Mouse (Mus musculus): ENCODE data around the gene Med4. TPM values are rescaled to one million over a fixed set of nuclear protein-coding genes. Genes with fewer than 3 reads are reported as not detected.
"Not testable (repeated sequence)": the region's sequence is repeated elsewhere in the genome, so short reads cannot be mapped to it uniquely, and the experiment has no call there.

The Med4 gene
- total RNA-seq, 1 experiment from 2014 or later = 74.9 TPM

- ATAC-seq (replicated peaks in 1 of 2; ENCODE audit: insufficient read depth in 1 of 2, low FRiP score in 2 of 2, low TSS enrichment in 1 of 2, low read depth in 1 of 2, poor library complexity in 2 of 2, severe bottlenecking in 2 of 2) = no peak
Measured at GRCm38 (mm10) chr14:73493356-73493755, 16.5 kb upstream of the Med4 start.

- peak; percentile 27 to 56; a peak in 2 of 4 replicates for ATAC-seq (replicated peaks in 1 of 2; ENCODE audit: insufficient read depth in 1 of 2, low FRiP score in 2 of 2, low TSS enrichment in 1 of 2, low read depth in 1 of 2, poor library complexity in 2 of 2, severe bottlenecking in 2 of 2)
Measured at GRCm38 (mm10) chr14:73494122-73494521, 15.7 kb upstream of the Med4 start.

- ATAC-seq (replicated peaks in 1 of 2; ENCODE audit: insufficient read depth in 1 of 2, low FRiP score in 2 of 2, low TSS enrichment in 1 of 2, low read depth in 1 of 2, poor library complexity in 2 of 2, severe bottlenecking in 2 of 2) = no peak
Measured at GRCm38 (mm10) chr14:73495753-73496152, 14.1 kb upstream of the Med4 start.

DNA sequence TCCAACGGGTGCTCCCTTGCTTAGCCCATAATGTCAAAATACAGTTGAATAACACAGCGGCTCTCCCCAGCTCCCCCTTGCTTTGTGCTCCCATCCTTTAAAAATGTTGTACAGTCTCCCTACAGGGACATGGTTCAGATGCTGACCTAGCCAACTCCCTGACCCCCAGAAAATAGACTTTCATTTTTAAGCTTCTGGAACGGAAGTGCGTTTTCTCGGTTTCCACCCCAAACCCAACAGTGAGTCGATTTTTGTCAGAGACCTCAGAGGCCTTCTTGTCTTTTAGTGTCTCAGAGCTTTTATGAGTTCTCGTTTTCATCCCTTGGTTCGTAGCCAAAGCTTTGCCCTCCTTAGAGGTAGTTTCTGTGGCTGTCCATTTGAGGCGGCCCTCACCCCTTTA, 8.5 kb upstream of the Med4 start:
- no peak for ATAC-seq (replicated peaks in 1 of 2; ENCODE audit: insufficient read depth in 1 of 2, low FRiP score in 2 of 2, low TSS enrichment in 1 of 2, low read depth in 1 of 2, poor library complexity in 2 of 2, severe bottlenecking in 2 of 2)

DNA sequence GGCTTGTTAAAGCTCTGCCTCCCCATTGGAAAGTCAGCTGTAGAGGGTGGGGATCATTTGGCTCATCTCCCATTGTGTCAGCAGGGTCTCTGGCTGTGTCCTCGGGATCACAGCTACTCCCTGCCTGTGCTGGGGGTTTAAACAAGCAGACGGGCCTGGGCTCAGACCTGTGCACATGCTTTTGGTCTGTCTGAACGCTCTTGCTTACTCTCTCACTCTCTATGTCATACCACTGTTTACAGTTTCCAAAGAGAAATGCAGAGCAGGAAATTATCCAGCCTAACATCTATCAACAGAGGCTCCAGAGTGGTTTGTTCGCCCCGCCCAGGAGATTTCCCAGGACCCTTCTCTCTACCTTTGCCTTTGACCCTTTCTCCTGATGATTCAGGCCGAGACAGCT, 8.1 kb upstream of the Med4 start:
- ATAC-seq (replicated peaks in 1 of 2; ENCODE audit: insufficient read depth in 1 of 2, low FRiP score in 2 of 2, low TSS enrichment in 1 of 2, low read depth in 1 of 2, poor library complexity in 2 of 2, severe bottlenecking in 2 of 2) = no peak

DNA sequence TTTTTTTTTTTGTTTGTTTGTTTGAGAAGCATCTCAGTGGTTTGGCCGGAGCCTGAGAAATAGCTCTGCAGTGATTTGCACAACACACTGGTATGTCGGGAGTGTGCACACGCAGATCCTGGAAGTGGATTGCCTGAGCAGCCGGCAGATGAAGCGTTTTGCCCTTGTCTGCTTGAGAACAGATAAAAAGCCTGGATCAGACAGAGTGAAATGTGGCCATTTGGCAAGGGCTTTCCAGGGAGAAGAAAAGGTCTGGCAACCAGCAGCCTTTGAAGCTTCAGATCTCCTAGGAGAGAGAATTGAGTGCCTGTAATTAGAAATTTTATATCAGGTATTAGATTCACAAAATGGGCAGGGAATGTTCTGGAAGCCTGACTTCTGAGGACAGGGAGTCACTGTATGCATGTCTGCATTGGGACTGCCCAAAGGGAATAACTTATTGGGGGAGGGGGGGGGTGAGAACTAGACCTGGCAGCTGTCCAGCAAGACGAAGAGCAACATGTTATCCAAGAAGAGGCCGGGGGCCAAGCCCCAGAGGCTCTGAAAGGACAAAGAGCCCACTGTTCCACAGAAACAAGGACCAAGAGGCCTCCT, 7.1 kb upstream of the Med4 start:
- no peak for ATAC-seq (replicated peaks in 1 of 2; ENCODE audit: insufficient read depth in 1 of 2, low FRiP score in 2 of 2, low TSS enrichment in 1 of 2, low read depth in 1 of 2, poor library complexity in 2 of 2, severe bottlenecking in 2 of 2)

DNA sequence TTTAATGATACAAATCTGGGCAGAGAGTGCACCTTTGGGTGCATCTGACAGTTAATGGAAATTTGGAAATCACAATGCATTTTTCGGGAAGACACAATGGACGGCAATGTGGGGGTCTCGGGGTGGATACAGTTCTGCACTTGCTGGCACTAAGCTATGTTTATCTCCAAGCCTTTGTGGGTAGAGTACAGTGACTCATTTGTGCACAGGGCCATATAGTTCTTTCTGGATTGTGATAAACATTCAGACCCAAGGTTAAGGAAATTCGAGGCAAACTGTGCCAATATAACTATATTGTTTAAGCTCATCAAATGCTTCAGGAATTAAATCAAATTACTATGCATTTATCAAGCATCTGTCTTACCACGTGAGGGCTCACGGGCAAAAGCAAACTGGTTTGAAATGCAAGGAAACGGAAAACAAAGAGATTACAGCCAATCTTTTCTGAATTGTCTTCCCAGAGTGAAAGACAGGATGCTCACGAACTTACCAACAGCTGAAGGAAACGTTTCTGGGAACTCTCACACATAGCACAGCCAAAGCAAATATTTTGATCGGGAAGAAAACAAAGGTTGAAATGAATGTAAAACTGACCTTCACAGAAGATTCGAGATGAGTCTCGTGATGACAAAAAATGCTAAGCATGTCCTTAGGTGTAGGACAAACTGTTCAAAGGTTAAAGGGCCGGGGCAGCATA, 6.4 kb upstream of the Med4 start:
- ATAC-seq (replicated peaks in 1 of 2; ENCODE audit: insufficient read depth in 1 of 2, low FRiP score in 2 of 2, low TSS enrichment in 1 of 2, low read depth in 1 of 2, poor library complexity in 2 of 2, severe bottlenecking in 2 of 2) = no peak

DNA sequence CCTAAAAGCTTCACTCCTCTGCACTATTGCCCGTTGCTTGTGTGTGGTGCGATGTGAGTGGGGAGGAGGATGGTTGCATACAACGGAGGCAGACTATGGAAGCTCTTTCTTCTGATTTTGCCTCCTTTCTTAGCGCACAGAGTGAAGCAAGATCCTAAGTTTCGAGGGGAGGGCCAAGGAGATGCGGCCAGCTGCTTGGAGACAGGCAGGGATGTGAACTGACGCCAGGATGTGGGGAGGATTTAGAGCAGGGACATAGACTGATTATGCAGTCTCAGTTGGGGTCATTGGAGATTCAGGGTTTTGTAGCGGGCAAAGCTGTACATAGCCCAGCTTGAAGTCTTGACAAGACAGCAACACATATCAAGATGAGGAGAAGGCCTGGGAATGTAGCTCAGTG, 3.5 kb upstream of the Med4 start:
- no peak for ATAC-seq (replicated peaks in 1 of 2; ENCODE audit: insufficient read depth in 1 of 2, low FRiP score in 2 of 2, low TSS enrichment in 1 of 2, low read depth in 1 of 2, poor library complexity in 2 of 2, severe bottlenecking in 2 of 2)

- ATAC-seq (replicated peaks in 1 of 2; ENCODE audit: insufficient read depth in 1 of 2, low FRiP score in 2 of 2, low TSS enrichment in 1 of 2, low read depth in 1 of 2, poor library complexity in 2 of 2, severe bottlenecking in 2 of 2) = no peak
Measured at GRCm38 (mm10) chr14:73507200-73507599, 2.6 kb upstream of the Med4 start.

DNA sequence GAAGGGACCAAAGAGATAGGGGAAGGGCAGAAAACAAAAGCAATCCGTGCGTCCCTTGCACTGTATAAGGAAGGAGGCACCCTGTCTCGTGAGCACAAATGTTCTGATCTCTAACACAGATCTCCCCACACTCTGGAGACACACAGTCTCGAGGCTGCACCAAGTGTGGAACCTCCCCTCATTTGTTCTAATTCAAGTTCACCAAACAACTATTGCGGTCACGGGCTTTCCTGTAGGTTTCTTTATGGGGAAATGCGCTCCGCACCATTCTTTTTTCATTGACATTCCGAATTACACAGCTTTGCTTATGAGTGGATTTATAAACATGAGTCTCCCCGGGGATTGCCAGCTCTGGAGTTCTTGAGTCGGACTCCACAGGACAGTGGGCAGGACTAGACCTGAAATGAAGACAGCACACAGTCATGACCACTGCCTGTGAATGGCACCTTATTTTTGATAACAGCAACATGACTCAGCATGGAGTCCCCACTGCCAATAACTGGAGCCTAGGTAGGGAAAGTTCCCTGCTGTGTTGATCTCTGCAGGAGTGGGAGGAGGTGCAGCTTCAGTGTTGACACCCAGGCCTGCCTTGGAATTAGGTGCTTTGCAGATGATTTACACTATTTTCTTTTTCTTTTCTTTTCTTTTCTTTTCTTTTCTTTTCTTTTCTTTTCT, 2.0 kb upstream of the Med4 start:
- no peak for ATAC-seq (replicated peaks in 1 of 2; ENCODE audit: insufficient read depth in 1 of 2, low FRiP score in 2 of 2, low TSS enrichment in 1 of 2, low read depth in 1 of 2, poor library complexity in 2 of 2, severe bottlenecking in 2 of 2)

GRCm38 (mm10) chr14:73508630-73509395, 1.0 kb upstream of the Med4 start:
- ATAC-seq (replicated peaks in 1 of 2; ENCODE audit: insufficient read depth in 1 of 2, low FRiP score in 2 of 2, low TSS enrichment in 1 of 2, low read depth in 1 of 2, poor library complexity in 2 of 2, severe bottlenecking in 2 of 2) = no peak

DNA sequence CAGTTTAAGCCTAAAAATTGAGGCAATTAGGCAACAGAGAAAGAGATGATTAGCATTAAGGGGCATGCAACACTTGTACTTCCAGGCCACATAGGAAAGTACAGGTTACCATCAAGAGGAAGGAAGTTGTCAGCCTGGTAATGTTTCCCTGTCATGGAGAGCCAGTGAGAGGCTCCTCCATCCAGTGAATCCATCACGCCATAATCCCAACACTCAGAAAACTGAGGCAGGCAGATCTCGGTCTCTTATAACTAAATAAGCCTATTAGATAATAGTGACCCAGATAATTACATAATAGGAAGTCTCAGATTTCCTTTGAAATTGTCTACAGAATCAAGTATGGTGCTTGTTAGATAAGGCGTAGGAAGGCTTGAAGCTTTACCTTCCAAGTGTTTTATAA, 14.3 kb downstream of the Med4 start:
- ATAC-seq (replicated peaks in 1 of 2; ENCODE audit: insufficient read depth in 1 of 2, low FRiP score in 2 of 2, low TSS enrichment in 1 of 2, low read depth in 1 of 2, poor library complexity in 2 of 2, severe bottlenecking in 2 of 2) = no peak

DNA sequence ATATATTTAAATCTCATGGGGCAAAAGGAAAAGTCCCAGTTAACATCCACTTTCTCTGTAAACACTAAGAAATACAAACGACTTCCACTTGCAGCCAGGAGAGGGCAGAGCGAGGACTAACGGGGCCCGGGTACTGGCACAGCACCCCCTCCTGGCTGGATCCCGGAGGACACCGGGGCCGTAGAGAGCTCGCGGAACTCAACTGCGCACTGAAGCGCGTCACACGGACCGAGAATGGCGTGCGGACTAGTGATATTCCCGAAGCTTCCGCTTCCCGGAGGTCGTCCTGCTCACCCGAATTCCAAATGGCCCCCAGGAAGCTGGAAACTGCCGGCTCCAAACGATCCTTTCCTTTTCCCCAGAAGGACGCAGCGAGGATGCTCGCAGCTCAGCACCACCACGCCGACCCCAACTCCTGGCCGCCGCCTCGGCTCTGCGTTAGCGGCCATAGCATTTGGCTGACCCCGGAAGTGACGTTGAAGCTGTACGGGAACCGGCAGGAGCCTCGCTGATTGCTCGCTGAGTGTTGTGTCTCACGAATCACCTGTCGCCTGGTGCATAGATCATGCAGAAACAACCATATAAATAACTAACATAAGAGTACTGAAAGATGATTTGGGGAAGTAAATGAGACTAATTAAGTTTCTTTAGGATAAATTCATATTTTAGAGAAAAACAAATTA, 15.1 kb downstream of the Med4 start, which contains the start of gene Sucla2:
Sucla2 (plus strand) TSS at position 554 of the 683 bp plus-strand sequence.
- peak; percentile 98 to 100 for ATAC-seq (replicated peaks in 1 of 2; ENCODE audit: insufficient read depth in 1 of 2, low FRiP score in 2 of 2, low TSS enrichment in 1 of 2, low read depth in 1 of 2, poor library complexity in 2 of 2, severe bottlenecking in 2 of 2)

DNA sequence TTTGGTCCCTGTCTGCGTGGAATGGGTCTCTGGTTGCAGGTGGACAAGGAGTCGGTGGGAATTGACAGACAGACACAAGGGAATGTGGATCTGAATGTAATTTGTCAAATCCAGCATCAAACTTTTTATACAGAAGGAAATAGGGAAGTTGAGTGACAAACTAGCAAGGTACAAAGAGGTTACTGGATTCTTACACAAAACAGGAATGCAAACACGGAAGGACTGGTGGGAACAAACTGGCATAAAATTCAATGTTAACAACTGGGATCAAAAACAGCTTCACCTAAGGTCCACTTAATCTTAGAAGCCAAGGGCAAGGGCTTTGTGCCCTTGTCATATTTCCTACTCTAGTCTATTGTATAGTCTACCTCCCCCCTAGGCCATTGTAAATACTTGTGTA, 18.8 kb downstream of the Med4 start:
- not testable (repeated sequence) for ATAC-seq (replicated peaks in 1 of 2; ENCODE audit: insufficient read depth in 1 of 2, low FRiP score in 2 of 2, low TSS enrichment in 1 of 2, low read depth in 1 of 2, poor library complexity in 2 of 2, severe bottlenecking in 2 of 2)

- no peak for ATAC-seq (replicated peaks in 1 of 2; ENCODE audit: insufficient read depth in 1 of 2, low FRiP score in 2 of 2, low TSS enrichment in 1 of 2, low read depth in 1 of 2, poor library complexity in 2 of 2, severe bottlenecking in 2 of 2)
Measured at GRCm38 (mm10) chr14:73533755-73534465, 24.1 kb downstream of the Med4 start.

- no peak for ATAC-seq (replicated peaks in 1 of 2; ENCODE audit: insufficient read depth in 1 of 2, low FRiP score in 2 of 2, low TSS enrichment in 1 of 2, low read depth in 1 of 2, poor library complexity in 2 of 2, severe bottlenecking in 2 of 2)
Measured at GRCm38 (mm10) chr14:73535641-73536040, 25.8 kb downstream of the Med4 start.

GRCm38 (mm10) chr14:73543781-73544180, 34.0 kb downstream of the Med4 start:
- ATAC-seq (replicated peaks in 1 of 2; ENCODE audit: insufficient read depth in 1 of 2, low FRiP score in 2 of 2, low TSS enrichment in 1 of 2, low read depth in 1 of 2, poor library complexity in 2 of 2, severe bottlenecking in 2 of 2) = no peak
